Mouse (Mus musculus): ENCODE data around the gene Sema4f. TPM values are rescaled to one million over a fixed set of nuclear protein-coding genes. Genes with fewer than 3 reads are reported as not detected.

Sema4f gene
- polyA plus RNA-seq, 1 experiment, result 0.23 TPM

DNA sequence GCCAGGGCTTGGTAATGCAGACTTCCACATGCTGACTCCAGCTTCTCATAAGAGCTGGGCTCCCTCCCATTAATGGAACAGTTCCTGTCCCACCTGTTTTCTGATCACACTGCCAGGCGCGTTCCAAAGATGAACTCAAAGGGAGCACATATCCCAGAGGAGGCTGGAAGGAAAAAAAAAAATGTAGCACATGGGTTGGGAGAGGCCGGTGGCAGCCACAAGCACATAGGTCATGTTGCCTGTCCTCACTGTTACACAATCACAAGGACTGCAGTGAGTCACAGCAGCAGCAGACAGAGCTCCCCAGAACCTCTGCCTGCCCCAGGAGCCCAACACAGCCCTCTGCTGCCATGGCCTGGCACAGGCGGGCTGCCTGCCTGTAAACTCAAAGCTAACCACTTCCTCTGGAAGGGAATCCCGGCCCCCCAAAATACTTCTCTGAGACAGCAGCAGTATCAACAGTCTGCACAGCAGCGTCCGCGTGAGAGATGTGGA, 76.1 kb downstream of the Sema4f start:
- no peak overlapping the region for H3ac ChIP-seq (ENCODE audit: control insufficient read depth, insufficient read length, low read depth)
- H3K27me3 ChIP-seq (ENCODE audit: control insufficient read depth, insufficient read depth, insufficient read length), result no peaks in the 10 kb centered on the region
- no peaks in the 10 kb centered on the region for H3K79me2 ChIP-seq (ENCODE audit: control insufficient read depth, insufficient read depth)
- no peaks in the 10 kb centered on the region for H3K79me3 ChIP-seq (ENCODE audit: low read depth)
- no peak overlapping the region for H3K4me3 ChIP-seq (ENCODE audit: insufficient read depth, poor library complexity, severe bottlenecking)
- no peaks in the 10 kb centered on the region for H3K36me3 ChIP-seq (ENCODE audit: control insufficient read depth, insufficient read depth)
- TF ChIP-seq MYOD1 (IDR thresholded peaks at IDR 0.05; ENCODE audit: control insufficient read depth, insufficient read length, low read depth), result peak; percentile 39
- no peak for TF ChIP-seq MYOG (IDR thresholded peaks at IDR 0.05; ENCODE audit: control insufficient read depth, extremely low read depth, insufficient read length)
- TF ChIP-seq FOSL1 (IDR thresholded peaks at IDR 0.05; ENCODE audit: insufficient read depth, low read length, poor library complexity, severe bottlenecking), result peak; percentile 60
- TF ChIP-seq MAX (IDR thresholded peaks at IDR 0.05), result peak; percentile 76
- peak; percentile 42 for TF ChIP-seq CTCF (IDR thresholded peaks at IDR 0.05; ENCODE audit: control insufficient read depth, insufficient read depth, insufficient read length)
- peak; percentile 48 for TF ChIP-seq USF1 (IDR thresholded peaks at IDR 0.05; ENCODE audit: low read depth)
- TF ChIP-seq CEBPB (IDR thresholded peaks at IDR 0.05; ENCODE audit: low read depth), result peak; percentile 99

DNA sequence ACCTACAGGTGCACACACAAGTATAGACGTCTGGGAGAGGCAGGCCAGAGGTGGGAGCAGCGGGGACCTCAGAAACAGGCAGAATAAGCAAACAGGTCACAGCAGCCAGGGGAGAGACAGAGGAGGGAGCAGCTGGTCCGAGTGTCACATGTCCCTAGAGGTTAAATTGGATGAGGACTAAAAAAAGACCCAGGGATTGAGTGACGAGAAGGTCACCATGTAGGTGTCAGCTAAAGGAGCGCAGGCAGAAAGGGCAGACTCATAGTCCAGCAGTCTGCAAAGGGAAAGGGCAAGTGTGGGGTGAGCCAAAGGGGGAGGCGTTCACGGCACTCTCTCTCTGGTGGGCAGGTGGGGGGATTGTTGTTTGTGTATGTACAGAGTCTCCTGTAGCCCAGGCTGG, 77.1 kb downstream of the Sema4f start:
- no peaks in the 10 kb centered on the region for H3K79me3 ChIP-seq (ENCODE audit: low read depth)
- H3K36me3 ChIP-seq (ENCODE audit: control insufficient read depth, insufficient read depth), result no peaks in the 10 kb centered on the region
- TF ChIP-seq MYOG (IDR thresholded peaks at IDR 0.05; ENCODE audit: control insufficient read depth, extremely low read depth, insufficient read length), result no peak
- TF ChIP-seq USF1 (IDR thresholded peaks at IDR 0.05; ENCODE audit: low read depth), result no peak
- no peak for TF ChIP-seq MAX (IDR thresholded peaks at IDR 0.05)
- TF ChIP-seq CEBPB (IDR thresholded peaks at IDR 0.05; ENCODE audit: low read depth), result no peak
- no peak for TF ChIP-seq CTCF (IDR thresholded peaks at IDR 0.05; ENCODE audit: control insufficient read depth, insufficient read depth, insufficient read length)
- no peak for TF ChIP-seq FOSL1 (IDR thresholded peaks at IDR 0.05; ENCODE audit: insufficient read depth, low read length, poor library complexity, severe bottlenecking)
- TF ChIP-seq MYOD1 (IDR thresholded peaks at IDR 0.05; ENCODE audit: control insufficient read depth, insufficient read length, low read depth), result no peak
- no peak overlapping the region for H3K4me3 ChIP-seq (ENCODE audit: insufficient read depth, poor library complexity, severe bottlenecking)
- H3ac ChIP-seq (ENCODE audit: control insufficient read depth, insufficient read length, low read depth), result peak overlapping the region; percentile 45
- no peaks in the 10 kb centered on the region for H3K79me2 ChIP-seq (ENCODE audit: control insufficient read depth, insufficient read depth)
- no peaks in the 10 kb centered on the region for H3K27me3 ChIP-seq (ENCODE audit: control insufficient read depth, insufficient read depth, insufficient read length)

DNA sequence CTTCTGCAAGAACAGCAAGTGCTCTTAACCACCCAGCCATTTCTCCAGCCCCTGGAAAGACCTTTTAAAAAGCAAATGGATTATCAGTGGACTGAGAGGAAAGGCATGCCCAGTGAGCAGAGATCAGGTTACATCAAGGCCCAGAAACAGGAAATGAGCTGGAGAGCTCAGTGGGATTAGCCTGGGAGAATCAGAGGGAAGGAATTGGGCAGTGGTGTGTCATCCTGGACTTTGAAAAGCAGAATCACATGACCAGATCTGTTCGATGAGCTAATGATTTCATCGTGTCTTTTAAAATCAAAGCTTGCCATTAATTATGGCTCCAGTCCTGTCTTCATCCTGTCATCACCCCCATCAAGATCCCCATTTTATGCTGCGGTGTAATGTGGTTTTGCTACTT, 77.5 kb downstream of the Sema4f start:
- peak; percentile 92 for TF ChIP-seq USF1 (IDR thresholded peaks at IDR 0.05; ENCODE audit: low read depth)
- TF ChIP-seq CTCF (IDR thresholded peaks at IDR 0.05; ENCODE audit: control insufficient read depth, insufficient read depth, insufficient read length), result no peak

More for the DNA sequence above, 77.5 kb downstream of the Sema4f start:
- H3K4me3 ChIP-seq (ENCODE audit: insufficient read depth, poor library complexity, severe bottlenecking), result no peak overlapping the region
- peak overlapping the region; percentile 18 for H3ac ChIP-seq (ENCODE audit: control insufficient read depth, insufficient read length, low read depth)
- no peaks in the 10 kb centered on the region for H3K27me3 ChIP-seq (ENCODE audit: control insufficient read depth, insufficient read depth, insufficient read length)
- no peaks in the 10 kb centered on the region for H3K79me3 ChIP-seq (ENCODE audit: low read depth)
- no peaks in the 10 kb centered on the region for H3K79me2 ChIP-seq (ENCODE audit: control insufficient read depth, insufficient read depth)
- H3K36me3 ChIP-seq (ENCODE audit: control insufficient read depth, insufficient read depth), result no peaks in the 10 kb centered on the region

Other genes with a start within 250 kb of the Sema4f start
- 59.1 TPM for gene Pole4, start 234.4 kb downstream of the Sema4f start, polyA plus RNA-seq (2012; fragmentation: generic; extraction: Trizol)
- gene Hk2, start 165.3 kb downstream of the Sema4f start, polyA plus RNA-seq (2012; fragmentation: generic; extraction: Trizol), result 24.3 TPM
- 2.4 TPM for gene M1ap, start 7.1 kb upstream of the Sema4f start, polyA plus RNA-seq (2012; fragmentation: generic; extraction: Trizol)
- 80.8 TPM for gene Dok1, start 93.7 kb upstream of the Sema4f start, polyA plus RNA-seq (2012; fragmentation: generic; extraction: Trizol)
- gene Loxl3, start 94.4 kb upstream of the Sema4f start, polyA plus RNA-seq (2012; fragmentation: generic; extraction: Trizol), result 23.0 TPM
- gene Aup1, start 114.8 kb upstream of the Sema4f start, polyA plus RNA-seq (2012; fragmentation: generic; extraction: Trizol), result 166 TPM
- gene Htra2, start 115.5 kb upstream of the Sema4f start, polyA plus RNA-seq (2012; fragmentation: generic; extraction: Trizol), result 119 TPM
- gene Dqx1, start 118.1 kb upstream of the Sema4f start, polyA plus RNA-seq (2012; fragmentation: generic; extraction: Trizol), result 0.15 TPM
- gene Tlx2, start 130.5 kb upstream of the Sema4f start, polyA plus RNA-seq (2012; fragmentation: generic; extraction: Trizol), result 0.19 TPM
- gene Pcgf1, start 138.1 kb upstream of the Sema4f start, polyA plus RNA-seq (2012; fragmentation: generic; extraction: Trizol), result 9.5 TPM
- 0.11 TPM for gene Lbx2, start 146.6 kb upstream of the Sema4f start, polyA plus RNA-seq (2012; fragmentation: generic; extraction: Trizol)
- 0.75 TPM for gene Ccdc142, start 161.8 kb upstream of the Sema4f start, polyA plus RNA-seq (2012; fragmentation: generic; extraction: Trizol)
- gene Gm42688, start 161.8 kb upstream of the Sema4f start, polyA plus RNA-seq (2012; fragmentation: generic; extraction: Trizol), result 0.98 TPM
- gene Mrpl53, start 169.3 kb upstream of the Sema4f start, polyA plus RNA-seq (2012; fragmentation: generic; extraction: Trizol), result 145 TPM
- gene Mogs, start 175.7 kb upstream of the Sema4f start, polyA plus RNA-seq (2012; fragmentation: generic; extraction: Trizol), result 32.5 TPM
- gene Wbp1, start 181.8 kb upstream of the Sema4f start, polyA plus RNA-seq (2012; fragmentation: generic; extraction: Trizol), result 82.4 TPM
- 33.6 TPM for gene Ino80b, start 185.7 kb upstream of the Sema4f start, polyA plus RNA-seq (2012; fragmentation: generic; extraction: Trizol)
- 42.1 TPM for gene Rtkn, start 195.7 kb upstream of the Sema4f start, polyA plus RNA-seq (2012; fragmentation: generic; extraction: Trizol)
- 9.5 TPM for gene Wdr54, start 216.6 kb upstream of the Sema4f start, polyA plus RNA-seq (2012; fragmentation: generic; extraction: Trizol)
- 1.1 TPM for gene 1700003E16Rik, start 216.6 kb upstream of the Sema4f start, polyA plus RNA-seq (2012; fragmentation: generic; extraction: Trizol)
- gene Dctn1, start 226.2 kb upstream of the Sema4f start, polyA plus RNA-seq (2012; fragmentation: generic; extraction: Trizol), result 83.0 TPM

Measured in C2C12 (cell line).